Mouse (Mus musculus) liver, adult 2 months (tissue): ENCODE measurements around the gene Klhl29.

ENCODE experiments used
- CTCF ChIP-seq: fragments of 200-500 bp; IDR thresholded peaks from 2 replicates; pipeline ENCODE4 v1.5.1; 2011; ENCODE audit warnings: low read depth, low read length, control low read depth
- POLR2A ChIP-seq: fragments of 200-500 bp; IDR thresholded peaks from 2 replicates; pipeline ENCODE4 v1.6.1; 2011; ENCODE audit warnings: low read length, control low read depth; ENCODE audit not compliant: insufficient read depth; ENCODE audit errors: extremely low read depth

- TF ChIP-seq POLR2A (no peak), CTCF (no peak)
Observed at GRCm38 (mm10) chr12:5237078-5237477, 138.4 kb downstream of the Klhl29 start.
